Mouse (Mus musculus) neural tube, embryonic 11.5 days (tissue): Measurements from ENCODE around the gene Wapl. TPM values are rescaled to one million over a fixed set of nuclear protein-coding genes. Genes with fewer than 3 reads are reported as not detected.

ENCODE experiments used
- ATAC-seq: fragments of 200-750 bp; cut with Nextera tagmentation; 2 replicates; pipeline ENCODE4 v1.8.0; 2017; ENCODE audit warnings: moderate number of reproducible peaks, mild to moderate bottlenecking, moderate TSS enrichment, moderate library complexity; ENCODE audit not compliant: insufficient read depth, low FRiP score, low TSS enrichment
- DNase-seq: peaks from one replicate; pipeline ENCODE4 v3.0.0-alpha.2; 2015; ENCODE audit warnings: low spot score
- H3K27ac ChIP-seq: fragments of 300-500 bp; sonication (generic); 2 replicates; pipeline ENCODE4 v1.5.1; 2014; ENCODE audit warnings: low read depth, mild to moderate bottlenecking, low read length
- H3K27me3 ChIP-seq: fragments of 300-500 bp; sonication (generic); 2 replicates; pipeline ENCODE4 v1.6.1; 2014; ENCODE audit warnings: mild to moderate bottlenecking, low read length, mixed read lengths; ENCODE audit not compliant: control insufficient read depth, insufficient read depth
- H3K36me3 ChIP-seq: fragments of 300-500 bp; sonication (generic); 2 replicates; pipeline ENCODE4 v1.6.1; 2014; ENCODE audit warnings: mild to moderate bottlenecking, low read length, moderate library complexity, mixed read lengths; ENCODE audit not compliant: control insufficient read depth, insufficient read depth
- H3K4me1 ChIP-seq: fragments of 300-500 bp; sonication (generic); 2 replicates; pipeline ENCODE4 v1.6.1; 2014; ENCODE audit warnings: low read length, mixed read lengths; ENCODE audit not compliant: control insufficient read depth, insufficient read depth
- H3K4me2 ChIP-seq: fragments of 300-500 bp; sonication (generic); 2 replicates; pipeline ENCODE4 v1.6.1; 2014; ENCODE audit warnings: low read depth, mild to moderate bottlenecking, moderate library complexity
- H3K4me3 ChIP-seq: fragments of 300-500 bp; sonication (generic); 2 replicates; pipeline ENCODE4 v1.5.1; 2014; ENCODE audit warnings: low read depth, low read length
- H3K9ac ChIP-seq: fragments of 300-500 bp; sonication (generic); 2 replicates; pipeline ENCODE4 v1.6.1; 2014; ENCODE audit warnings: mild to moderate bottlenecking, low read length
- H3K9me3 ChIP-seq: fragments of 300-500 bp; sonication (generic); 2 replicates; pipeline ENCODE4 v1.6.1; 2016; ENCODE audit warnings: low read length; ENCODE audit not compliant: control insufficient read depth
- WGBS: fragments of 180-500 bp; shearing (Covaris S2); extraction: QIAGEN DNeasy Blood & Tissue Kit; methylation state at CpG from one replicate; pipeline ENCODE4 v1.1.7; 2014; 5-methylcytosine and 5-hydroxymethylcytosine counted together
- polyA plus RNA-seq: library from polyadenylated mRNA; unstranded; fragments of >200 nt; fragmentation: Nextera tagmentation; extraction: Ambion mirVana; gene quantifications from 2 replicates; pipeline ENCODE4 v1.2.1, GENCODE M21; 2014

Wapl gene
- polyA plus RNA-seq, 1 experiment from 2014 or later: 30.8 TPM

GRCm38 (mm10) chr14:34674932-34675331 lies 1.2 kb downstream of the Wapl start:
- Histone ChIP-seq H3K36me3 (no peaks in the 10 kb centered on the region; the same call in 1 of the 2 replicates), H3K4me3 (peak overlapping the region; percentile 93), H3K4me2 (peak overlapping the region; percentile 87), H3K4me1 (peaks cover 8% of the 10 kb centered on the region; the same call in 1 of the 2 replicates), H3K9me3 (no peaks in the 10 kb centered on the region), H3K9ac (peak overlapping the region; percentile 90), H3K27me3 (no peaks in the 10 kb centered on the region), H3K27ac (no peak overlapping the region)
- ATAC-seq (no peak), DNase-seq (no peak)
- 33% methylated on average over 9 of the region's 9 CpGs for WGBS

- ATAC-seq (no peak), DNase-seq (no peak)
- Histone ChIP-seq H3K9me3 (no peaks in the 10 kb centered on the region), H3K27ac (no peak overlapping the region), H3K4me2 (peak overlapping the region; percentile 12; the same call in 1 of the 2 replicates), H3K4me1 (peaks cover 8% of the 10 kb centered on the region; the same call in 1 of the 2 replicates), H3K27me3 (no peaks in the 10 kb centered on the region), H3K9ac (no peak overlapping the region), H3K36me3 (no peaks in the 10 kb centered on the region; the same call in 1 of the 2 replicates), H3K4me3 (no peak overlapping the region; the same call in 1 of the 2 replicates)
- WGBS: 83% methylated on average over 5 of the region's 5 CpGs
Observed at GRCm38 (mm10) chr14:34675347-34675865, 1.7 kb downstream of the Wapl start.

DNA sequence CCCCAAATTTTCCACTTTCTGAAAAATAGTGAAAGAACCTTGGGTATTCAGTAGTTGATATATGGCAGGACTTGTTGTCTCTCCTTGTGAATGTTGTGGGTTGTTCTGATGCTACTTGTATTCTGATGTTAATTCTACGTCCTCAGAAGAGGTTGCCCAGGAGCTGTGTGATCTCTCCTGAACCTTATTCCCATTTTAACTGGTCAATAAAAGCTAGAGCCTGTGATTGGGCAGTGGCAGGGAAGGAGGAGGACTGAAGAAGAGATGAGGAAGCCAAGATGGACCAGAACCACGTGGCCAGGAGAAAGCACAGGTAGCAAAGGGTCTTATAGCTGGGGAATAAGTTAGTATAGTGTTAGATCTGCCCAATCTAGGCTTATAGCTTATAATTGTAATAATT lies 7.1 kb downstream of the Wapl start:
- Histone ChIP-seq H3K27ac (no peak overlapping the region), H3K4me1 (no peaks in the 10 kb centered on the region), H3K9ac (no peak overlapping the region), H3K36me3 (no peaks in the 10 kb centered on the region; the same call in 1 of the 2 replicates), H3K27me3 (no peaks in the 10 kb centered on the region), H3K4me3 (no peak overlapping the region), H3K4me2 (no peak overlapping the region), H3K9me3 (no peaks in the 10 kb centered on the region)
- whole genome bisulfite sequencing: 75% methylated on average over 2 of the region's 2 CpGs
- no peak for ATAC-seq
- DNase-seq: no peak

DNA sequence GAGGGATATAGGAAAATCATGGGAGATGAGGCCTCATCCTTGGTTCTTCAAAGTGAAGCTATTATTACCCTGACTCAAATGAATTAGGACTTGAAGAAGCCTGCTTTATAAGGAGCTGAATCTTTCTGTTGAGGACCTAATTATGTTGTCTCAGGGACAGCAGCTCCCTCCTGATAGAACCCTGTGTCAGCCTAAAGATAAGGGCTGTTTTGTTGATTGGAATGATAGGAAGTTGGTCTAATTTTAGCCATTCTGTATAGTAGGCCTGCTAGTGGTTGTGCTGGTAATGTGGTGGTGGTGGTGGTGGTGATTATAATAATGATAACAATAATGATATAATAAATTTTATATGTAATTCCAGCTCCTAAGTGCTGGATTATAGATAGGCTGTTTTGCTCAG lies 11.3 kb downstream of the Wapl start:
- Histone ChIP-seq H3K4me1 (no peaks in the 10 kb centered on the region), H3K27me3 (no peaks in the 10 kb centered on the region), H3K4me3 (no peak overlapping the region), H3K4me2 (no peak overlapping the region), H3K9me3 (no peaks in the 10 kb centered on the region), H3K27ac (no peak overlapping the region), H3K36me3 (no peaks in the 10 kb centered on the region; the same call in 1 of the 2 replicates), H3K9ac (no peak overlapping the region)
- ATAC-seq (no peak), DNase-seq (no peak)

DNA sequence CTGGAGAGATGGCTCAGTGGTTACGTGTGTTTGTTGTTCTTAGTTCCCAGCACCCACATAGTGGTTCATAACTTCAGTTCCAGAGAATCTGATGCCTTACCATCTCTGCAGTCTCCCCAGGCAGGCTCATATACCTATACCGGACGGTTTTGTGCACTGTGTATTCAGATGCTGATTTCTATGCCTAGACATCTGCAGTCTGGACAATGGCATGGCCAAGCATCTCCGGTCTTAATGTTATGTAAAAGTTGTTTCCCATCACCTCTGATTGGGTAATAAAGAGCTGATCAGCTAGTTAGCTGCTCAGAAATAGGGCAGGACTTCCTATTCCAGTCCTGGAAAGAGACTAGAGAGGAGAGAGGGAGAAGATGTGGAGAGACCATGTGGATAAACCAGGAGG lies 20.2 kb downstream of the Wapl start:
- DNase-seq: no peak
- WGBS: 97% methylated on average over 4 of the region's 4 CpGs
- ATAC-seq: no peak
- H3K4me2 ChIP-seq: no peak overlapping the region
- H3K4me3 ChIP-seq: no peak overlapping the region
- peaks cover 3% of the 10 kb centered on the region; the same call in 1 of the 2 replicates for H3K36me3 ChIP-seq
- H3K27ac ChIP-seq: no peak overlapping the region
- H3K4me1 ChIP-seq: no peaks in the 10 kb centered on the region
- H3K27me3 ChIP-seq: no peaks in the 10 kb centered on the region
- no peaks in the 10 kb centered on the region for H3K9me3 ChIP-seq
- no peak overlapping the region for H3K9ac ChIP-seq

DNA sequence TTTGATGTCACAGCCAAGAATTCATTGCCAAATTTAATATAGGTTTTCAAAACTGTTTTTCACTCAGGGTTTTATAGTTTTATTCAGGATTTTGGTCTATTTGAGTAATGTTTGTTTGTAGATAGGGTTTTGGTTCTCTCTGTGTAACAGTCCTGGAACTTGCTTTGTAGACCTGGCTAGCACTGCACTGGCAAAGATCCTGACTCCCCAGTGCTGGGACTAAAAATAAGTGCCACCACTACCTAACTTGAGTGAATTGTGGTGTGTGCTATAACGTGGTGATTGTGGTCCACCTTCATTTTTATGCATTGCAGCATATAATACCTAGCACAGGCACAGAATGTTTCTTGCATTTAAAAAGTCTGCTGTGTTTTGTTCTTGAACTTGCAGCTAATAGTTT lies 23.6 kb downstream of the Wapl start:
- H3K9me3 ChIP-seq: no peaks in the 10 kb centered on the region
- no peaks in the 10 kb centered on the region for H3K4me1 ChIP-seq
- ATAC-seq: no peak
- H3K4me2 ChIP-seq: no peak overlapping the region
- no peaks in the 10 kb centered on the region for H3K27me3 ChIP-seq
- no peak for DNase-seq
- H3K4me3 ChIP-seq: no peak overlapping the region
- 82% methylated on average over 1 of the region's 1 CpGs for whole genome bisulfite sequencing
- no peak overlapping the region for H3K9ac ChIP-seq
- no peaks in the 10 kb centered on the region for H3K36me3 ChIP-seq
- H3K27ac ChIP-seq: no peak overlapping the region

DNA sequence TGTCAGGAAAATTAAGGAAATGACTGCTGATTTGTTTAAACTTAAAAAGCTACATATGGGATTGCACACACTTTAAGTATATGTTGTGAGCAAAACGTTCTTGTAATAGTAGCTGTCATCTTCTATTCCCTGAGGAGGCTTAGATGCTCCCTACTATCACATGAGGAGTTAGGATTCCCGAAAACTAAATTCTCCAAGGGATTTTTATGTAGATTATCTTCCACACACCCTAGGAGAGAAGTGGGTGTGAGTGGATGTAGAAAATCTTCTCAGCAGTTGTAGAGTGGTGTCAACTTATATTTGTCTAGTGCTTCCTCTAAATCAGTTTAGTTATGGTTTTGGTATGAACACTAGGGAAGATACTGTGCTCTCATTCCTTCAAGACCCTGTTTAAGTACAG lies 36.5 kb downstream of the Wapl start:
- 89% methylated on average over 2 of the region's 2 CpGs for WGBS
- no peak overlapping the region for H3K9ac ChIP-seq
- H3K4me3 ChIP-seq: no peak overlapping the region
- no peaks in the 10 kb centered on the region for H3K36me3 ChIP-seq
- no peak for ATAC-seq
- no peaks in the 10 kb centered on the region for H3K27me3 ChIP-seq
- H3K27ac ChIP-seq: no peak overlapping the region
- no peaks in the 10 kb centered on the region for H3K4me1 ChIP-seq
- H3K4me2 ChIP-seq: no peak overlapping the region
- H3K9me3 ChIP-seq: no peaks in the 10 kb centered on the region
- DNase-seq: no peak

DNA sequence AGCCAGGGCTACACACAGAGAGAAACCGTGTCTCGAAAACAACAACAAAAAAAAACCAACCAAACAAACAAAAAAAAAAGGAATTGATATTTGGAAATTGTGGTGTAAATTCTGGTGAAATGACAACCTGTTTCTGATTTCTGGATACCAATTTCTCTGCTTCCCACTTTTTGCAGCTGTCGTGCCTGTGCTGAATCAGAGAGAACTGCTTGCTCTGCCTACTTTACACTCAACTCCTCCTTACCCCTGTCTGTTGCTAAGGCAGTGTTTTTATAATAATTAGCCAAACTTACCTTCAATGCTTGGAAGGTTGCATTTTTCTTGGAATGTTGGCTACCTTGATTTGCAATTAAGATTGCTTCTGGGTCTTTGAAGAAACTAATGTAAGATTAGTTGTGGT lies 38.3 kb downstream of the Wapl start:
- DNase-seq (no peak), ATAC-seq (no peak)
- H3K9ac ChIP-seq: no peak overlapping the region
- no peaks in the 10 kb centered on the region for H3K9me3 ChIP-seq
- 94% methylated on average over 3 of the region's 3 CpGs for WGBS
- no peaks in the 10 kb centered on the region for H3K27me3 ChIP-seq
- H3K4me1 ChIP-seq: no peaks in the 10 kb centered on the region
- H3K4me3 ChIP-seq: no peak overlapping the region
- no peaks in the 10 kb centered on the region for H3K36me3 ChIP-seq
- no peak overlapping the region for H3K4me2 ChIP-seq
- H3K27ac ChIP-seq: no peak overlapping the region

GRCm38 (mm10) chr14:34712857-34713256 lies 39.1 kb downstream of the Wapl start:
- DNase-seq: no peak
- Histone ChIP-seq H3K27ac (no peak overlapping the region), H3K4me1 (no peaks in the 10 kb centered on the region), H3K9me3 (no peaks in the 10 kb centered on the region), H3K36me3 (no peaks in the 10 kb centered on the region), H3K4me3 (no peak overlapping the region), H3K4me2 (no peak overlapping the region), H3K27me3 (no peaks in the 10 kb centered on the region), H3K9ac (no peak overlapping the region)
- 91% methylated on average over 3 of the region's 3 CpGs for WGBS
- ATAC-seq: no peak
